Mouse (Mus musculus) kidney, adult 11 months (tissue): ENCODE measurements at regions not wholly inside any gene's neighbourhood (a gene's known extent, or its start where the extent isn't known, plus 50 kb on each side); places are given as distances from the start of the nearest gene placed in this dataset.
A peak's percentile ranks its signal among the peaks of the same experiment; 100 is the strongest.

Experiments
- DNase-seq: peaks from one replicate; pipeline ENCODE4 v3.0.0; 2022

GRCm38 (mm10) chr4:66622650-66623394 is 204.6 kb upstream of the Tlr4 start:
- DNase-seq, result no peak

- DNase-seq, result no peak
Observed at GRCm38 (mm10) chr4:66618811-66619440, 208.5 kb upstream of the Tlr4 start.

DNA sequence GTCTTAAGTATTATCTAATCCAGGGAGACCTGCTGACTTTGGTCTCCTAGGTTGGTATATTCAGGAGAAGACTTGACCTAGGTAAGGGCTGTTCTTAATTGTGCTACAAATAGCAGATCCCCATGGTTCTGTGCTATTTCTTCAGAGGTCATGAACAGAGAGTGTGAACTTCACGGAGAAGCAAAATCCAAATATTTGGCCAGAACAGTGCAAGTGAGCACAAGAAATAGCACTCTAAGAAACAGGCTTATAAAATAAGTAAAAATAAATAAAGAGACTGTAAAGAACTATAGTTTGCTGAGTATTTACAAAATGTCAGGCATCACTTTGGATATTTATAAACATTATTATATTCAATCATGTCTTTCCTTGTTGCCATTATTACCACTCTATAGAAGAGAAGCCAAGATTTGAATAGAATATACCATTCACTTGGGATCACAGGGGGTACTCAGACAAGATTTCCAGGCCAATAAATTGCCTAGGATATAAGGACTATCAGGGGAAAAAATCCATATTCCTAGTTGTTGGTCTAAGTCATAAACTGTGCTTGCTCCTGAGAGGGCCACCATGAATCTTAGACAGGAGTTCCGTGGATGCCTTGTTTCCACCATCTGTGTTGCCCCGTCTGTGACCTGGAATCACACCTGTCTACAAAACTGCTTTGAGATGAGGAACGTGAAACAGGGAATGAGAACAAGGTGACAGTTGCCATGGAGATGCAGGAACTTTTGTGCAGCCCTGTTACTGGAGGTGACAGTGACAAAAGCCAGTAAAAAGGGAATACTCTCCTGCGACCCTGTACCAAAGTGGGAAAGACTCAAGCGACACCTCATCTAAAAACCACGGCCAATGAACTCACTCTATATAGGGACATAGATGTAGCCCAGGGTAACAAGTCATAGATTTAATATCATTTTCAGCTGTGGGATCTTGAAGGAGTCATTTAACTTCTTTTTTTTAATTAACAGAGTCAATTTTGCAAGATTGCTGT is 209.3 kb upstream of the Tlr4 start:
- DNase-seq, result no peak

DNA sequence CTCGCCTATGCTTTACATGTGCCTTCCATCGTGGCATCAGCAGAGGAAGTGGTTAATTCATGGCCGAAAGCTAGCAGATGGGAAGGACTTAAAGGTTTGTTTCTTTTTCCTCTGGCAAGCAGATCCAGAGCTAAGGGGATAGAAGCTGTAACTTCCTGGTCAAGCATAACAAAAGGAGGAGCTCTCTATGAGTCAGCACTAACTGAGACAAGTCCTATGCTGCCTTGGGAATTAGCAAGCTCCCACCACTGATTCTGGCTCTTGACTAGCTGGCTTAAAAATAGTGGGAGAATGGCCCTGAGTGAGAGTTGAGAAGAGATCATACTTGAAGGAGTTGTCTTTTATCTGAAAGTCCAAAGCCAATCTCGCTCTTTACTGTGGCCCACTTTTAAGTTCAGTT is 210.3 kb upstream of the Tlr4 start:
- DNase-seq, result no peak

- DNase-seq, result no peak
Observed at GRCm38 (mm10) chr4:66604849-66605248, 200.4 kb upstream of the Astn2 start.

DNA sequence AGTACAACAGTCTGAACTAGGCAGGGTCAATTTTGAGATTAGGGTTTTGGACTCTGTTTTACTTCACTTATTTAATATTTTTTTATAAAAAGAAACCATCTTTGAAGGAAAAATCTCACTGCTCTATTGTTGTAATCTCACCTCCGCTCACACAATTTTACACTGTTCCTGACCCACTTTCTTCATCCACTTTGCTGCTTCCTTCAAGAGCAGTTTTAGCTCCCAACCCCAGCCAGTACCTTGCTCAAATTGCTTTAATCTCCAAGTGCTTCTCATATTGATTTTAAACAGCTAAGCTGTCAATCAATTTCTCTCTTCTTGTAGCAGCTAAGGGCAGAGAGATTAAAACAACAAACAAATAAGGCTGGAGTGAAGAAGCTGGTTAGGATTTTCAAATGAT is 194.3 kb upstream of the Astn2 start:
- no peak for DNase-seq

- DNase-seq, result no peak
Observed at GRCm38 (mm10) chr4:66586647-66587046, 182.2 kb upstream of the Astn2 start.

DNA sequence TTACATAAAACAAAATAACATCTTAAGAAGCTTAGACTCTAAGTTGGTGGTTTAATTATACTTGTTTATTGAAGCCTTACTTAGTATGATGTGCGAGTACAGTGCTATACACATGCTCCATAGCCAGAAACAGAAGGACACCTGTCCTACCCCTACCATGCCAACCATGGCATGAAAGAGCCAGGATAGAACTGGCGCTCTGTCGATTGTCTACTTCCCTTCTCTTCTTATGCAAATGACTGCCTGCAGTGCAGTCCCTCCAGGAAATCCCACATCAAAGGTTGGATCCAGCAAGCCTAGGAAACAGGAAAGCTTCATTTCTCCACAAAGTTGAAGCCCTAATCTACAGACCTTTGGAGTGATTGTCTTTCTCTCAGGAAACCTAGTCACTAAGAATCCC is 181.8 kb upstream of the Astn2 start:
- DNase-seq, result no peak

- DNase-seq, result no peak
Observed at GRCm38 (mm10) chr4:66556936-66557335, 152.5 kb upstream of the Astn2 start.

GRCm38 (mm10) chr4:66550306-66551104 is 146.1 kb upstream of the Astn2 start:
- no peak for DNase-seq

DNA sequence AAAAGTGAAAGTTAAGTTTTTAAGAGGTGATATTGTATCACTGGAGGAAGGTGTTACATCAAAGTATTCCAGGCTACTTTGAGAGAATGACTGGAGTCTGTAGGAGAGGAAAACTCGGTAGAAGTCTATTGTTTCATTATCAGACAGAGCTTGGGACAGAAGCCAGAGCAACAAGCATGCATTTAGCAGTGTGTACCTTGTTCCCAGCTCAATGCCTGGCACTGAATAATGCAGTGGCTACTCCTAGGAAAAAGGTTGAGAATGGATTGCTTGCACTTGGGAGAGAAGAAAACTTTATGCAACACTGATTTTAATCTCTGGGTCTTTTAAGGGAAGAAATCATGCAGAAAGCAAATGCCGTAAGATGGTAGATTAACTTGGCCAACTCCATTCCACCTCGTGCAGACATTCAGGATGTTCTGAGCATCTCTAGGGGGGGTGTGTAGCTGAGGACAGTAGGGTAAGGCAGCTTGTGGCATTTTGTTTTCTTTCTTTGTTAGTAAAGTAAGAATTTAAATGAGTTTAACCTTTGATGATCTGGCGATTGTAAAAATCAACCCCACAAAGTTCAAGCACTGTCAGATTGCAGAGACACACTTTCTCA is 138.5 kb upstream of the Astn2 start:
- DNase-seq, result no peak

- DNase-seq, result no peak
Observed at GRCm38 (mm10) chr4:66524456-66524855, 120.0 kb upstream of the Astn2 start.

DNA sequence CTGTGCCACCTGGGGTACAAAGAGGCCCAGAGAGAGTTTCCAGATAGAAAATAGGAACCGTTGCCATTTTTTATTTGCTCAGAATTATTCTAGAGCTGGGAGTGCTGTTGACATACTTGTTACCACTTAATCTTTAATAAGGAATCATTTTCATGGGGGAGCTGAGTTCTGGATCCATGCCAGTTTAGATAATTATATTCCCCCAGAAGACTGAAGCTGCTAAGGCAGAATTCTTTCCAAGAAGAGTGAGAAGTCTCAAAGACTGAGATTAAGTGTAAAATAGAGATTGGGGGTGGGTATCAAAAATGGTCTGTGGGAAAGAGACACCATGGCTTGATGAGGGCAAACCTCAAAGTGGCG is 119.5 kb upstream of the Astn2 start:
- no peak for DNase-seq

- DNase-seq, result no peak
Observed at GRCm38 (mm10) chr4:66523238-66523885, 119.0 kb upstream of the Astn2 start.

DNA sequence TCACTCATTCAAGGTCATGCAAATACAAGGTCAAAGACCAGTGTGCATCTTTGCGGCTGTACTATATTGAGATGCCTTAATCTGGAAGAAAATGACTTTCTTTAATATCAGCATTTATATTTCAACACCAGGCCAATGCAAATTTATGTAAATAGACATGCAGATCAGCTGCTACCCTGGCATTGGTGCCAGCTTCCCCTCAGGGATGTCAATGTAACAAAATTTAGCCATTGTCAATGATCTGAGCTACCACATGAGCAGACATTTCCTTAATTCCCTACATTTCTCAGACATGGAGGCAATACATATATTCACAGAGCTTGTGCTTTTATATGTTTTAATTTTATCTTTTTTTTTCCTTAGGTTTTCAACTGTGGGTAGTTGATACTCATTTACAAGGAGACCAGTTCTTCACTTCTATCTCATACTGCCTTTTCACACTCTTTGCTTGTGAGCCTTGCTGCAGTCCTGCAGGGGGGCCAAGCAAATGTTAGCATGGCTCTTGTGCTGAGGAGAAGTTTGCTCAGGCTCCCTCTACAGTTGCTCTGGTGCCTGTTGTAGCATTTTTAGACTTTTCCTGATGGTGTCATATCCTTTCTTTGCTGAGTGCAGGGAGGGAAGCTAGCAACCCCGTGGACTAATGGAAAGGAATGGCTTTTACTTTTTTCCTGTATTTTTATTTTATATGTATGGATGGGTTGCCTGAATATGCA is 117.8 kb upstream of the Astn2 start:
- DNase-seq, result no peak

GRCm38 (mm10) chr4:66520796-66521195 is 116.4 kb upstream of the Astn2 start:
- no peak for DNase-seq

DNA sequence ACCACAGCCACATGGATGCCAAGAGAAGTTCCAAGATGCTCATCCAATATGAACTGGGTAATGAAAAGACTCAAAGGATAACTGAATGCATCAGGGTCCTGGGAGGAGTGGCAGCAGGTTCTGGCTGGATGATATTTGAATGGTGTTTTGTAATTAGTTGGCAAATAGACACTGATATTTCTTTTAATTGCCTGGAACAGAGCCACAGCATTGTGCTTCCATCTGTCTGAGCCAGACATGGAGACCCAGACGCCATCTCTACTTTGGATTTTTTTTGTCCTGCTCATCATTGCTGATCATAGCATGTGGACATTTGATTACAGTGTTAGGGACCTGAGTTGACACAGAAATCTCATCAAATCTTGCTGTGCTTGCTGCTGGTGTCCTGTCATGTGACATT is 111.4 kb upstream of the Astn2 start:
- DNase-seq, result no peak

- no peak for DNase-seq
Observed at GRCm38 (mm10) chr4:66483496-66483895, 79.1 kb upstream of the Astn2 start.

DNA sequence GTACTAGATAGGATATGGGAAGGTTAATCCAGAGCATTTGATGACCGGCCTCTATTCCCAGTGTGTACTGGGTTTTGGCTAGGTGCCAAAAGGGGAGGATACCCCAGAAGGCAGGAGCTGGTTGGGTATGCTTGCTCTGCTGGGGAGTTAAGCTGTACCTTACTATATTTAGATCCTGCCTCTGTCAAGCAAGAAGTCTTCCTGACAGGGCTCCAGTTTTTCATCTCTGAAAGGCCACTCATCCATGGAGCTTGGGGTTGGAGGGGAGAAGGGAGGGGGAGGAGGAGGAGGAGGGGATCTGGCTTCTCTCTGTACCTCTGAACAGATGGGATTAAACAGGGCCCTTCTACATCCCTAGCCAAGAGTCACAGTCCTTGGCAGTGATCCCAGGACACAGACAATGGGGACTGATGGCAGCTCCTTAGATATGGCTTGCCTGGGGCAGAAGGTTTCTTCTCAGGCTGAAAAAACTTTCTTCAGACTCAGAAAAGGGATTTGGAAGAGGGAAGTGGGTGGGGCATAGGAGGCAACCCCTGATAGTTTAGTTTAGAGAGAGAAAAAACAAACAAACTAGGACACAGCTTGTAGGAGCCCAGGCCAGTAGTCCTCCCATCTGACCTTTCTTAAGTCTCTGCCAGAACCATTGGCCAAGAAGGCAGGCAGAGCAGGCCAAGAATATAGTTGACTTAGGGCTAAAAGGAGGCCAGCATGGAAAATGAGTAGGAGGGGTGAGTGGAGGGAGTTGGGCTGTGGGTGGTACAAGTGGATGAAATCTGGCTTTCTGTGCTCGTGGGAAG is 78.3 kb upstream of the Astn2 start:
- DNase-seq, result peak; percentile 12

GRCm38 (mm10) chr4:66478601-66479217 is 74.3 kb upstream of the Astn2 start:
- DNase-seq, result peak; percentile 4
